Mouse (Mus musculus) E14TG2a.4 (cell line): Measurements from ENCODE around the gene Adap1.

Experiments
- CTCF ChIP-seq: conservative IDR thresholded peaks from 2 replicates; pipeline ENCODE4 v1.5.1; 2014; ENCODE audit warnings: low read length
- POU5F1 ChIP-seq: IDR thresholded peaks from 2 replicates; pipeline ENCODE4 v1.6.1; 2014; ENCODE audit warnings: low read length, borderline replicate concordance

- TF ChIP-seq CTCF (no peak), POU5F1 (no peak)
These were observed 93.3 kb downstream of the Adap1 start for GRCm38 (mm10) chr5:139232083-139232482.
